Mouse (Mus musculus): ENCODE data around the gene Htra1.

Htra1 gene

GRCm38 (mm10) chr7:130934654-130935053, 1.3 kb upstream of the Htra1 start:
- no peak for DNase-seq (ENCODE audit: extremely low read depth, low read depth)

- DNase-seq (ENCODE audit: extremely low read depth, low read depth): no peak
Measured at GRCm38 (mm10) chr7:130935421-130935792, 504 bp upstream of the Htra1 start.

- no peak for DNase-seq (ENCODE audit: extremely low read depth, low read depth)
Measured at GRCm38 (mm10) chr7:130936472-130936951, 601 bp downstream of the Htra1 start.

GRCm38 (mm10) chr7:130937266-130937841, 1.4 kb downstream of the Htra1 start:
- no peak for DNase-seq (ENCODE audit: extremely low read depth, low read depth)

GRCm38 (mm10) chr7:130938005-130938404, 2.1 kb downstream of the Htra1 start:
- no peak for DNase-seq (ENCODE audit: extremely low read depth, low read depth)

- no peak for DNase-seq (ENCODE audit: extremely low read depth, low read depth)
Measured at GRCm38 (mm10) chr7:130938896-130939295, 3.0 kb downstream of the Htra1 start.

GRCm38 (mm10) chr7:130940733-130941132, 4.8 kb downstream of the Htra1 start:
- DNase-seq (ENCODE audit: extremely low read depth, low read depth): no peak

GRCm38 (mm10) chr7:130943280-130943895, 7.5 kb downstream of the Htra1 start:
- no peak for DNase-seq (ENCODE audit: extremely low read depth, low read depth)

- DNase-seq (ENCODE audit: extremely low read depth, low read depth): no peak
Measured at GRCm38 (mm10) chr7:130944766-130945475, 9.0 kb downstream of the Htra1 start.

GRCm38 (mm10) chr7:130945730-130946129, 9.8 kb downstream of the Htra1 start:
- DNase-seq (ENCODE audit: extremely low read depth, low read depth): no peak

GRCm38 (mm10) chr7:130946303-130946702, 10.4 kb downstream of the Htra1 start:
- DNase-seq (ENCODE audit: extremely low read depth, low read depth): no peak

- no peak for DNase-seq (ENCODE audit: extremely low read depth, low read depth)
Measured at GRCm38 (mm10) chr7:130948563-130949208, 12.8 kb downstream of the Htra1 start.

GRCm38 (mm10) chr7:130949331-130949751, 13.4 kb downstream of the Htra1 start:
- no peak for DNase-seq (ENCODE audit: extremely low read depth, low read depth)

GRCm38 (mm10) chr7:130950482-130950881, 14.6 kb downstream of the Htra1 start:
- no peak for DNase-seq (ENCODE audit: extremely low read depth, low read depth)

- no peak for DNase-seq (ENCODE audit: extremely low read depth, low read depth)
Measured at GRCm38 (mm10) chr7:130951004-130951403, 15.1 kb downstream of the Htra1 start.

- DNase-seq (ENCODE audit: extremely low read depth, low read depth): no peak
Measured at GRCm38 (mm10) chr7:130953376-130953775, 17.5 kb downstream of the Htra1 start.

GRCm38 (mm10) chr7:130954177-130954601, 18.3 kb downstream of the Htra1 start:
- no peak for DNase-seq (ENCODE audit: extremely low read depth, low read depth)

- DNase-seq (ENCODE audit: extremely low read depth, low read depth): no peak
Measured at GRCm38 (mm10) chr7:130958551-130958950, 22.6 kb downstream of the Htra1 start.

GRCm38 (mm10) chr7:130959868-130960267, 24.0 kb downstream of the Htra1 start:
- no peak for DNase-seq (ENCODE audit: extremely low read depth, low read depth)

- DNase-seq (ENCODE audit: extremely low read depth, low read depth): no peak
Measured at GRCm38 (mm10) chr7:130961429-130961828, 25.5 kb downstream of the Htra1 start.

- DNase-seq (ENCODE audit: extremely low read depth, low read depth): no peak
Measured at GRCm38 (mm10) chr7:130964686-130965085, 28.8 kb downstream of the Htra1 start.

GRCm38 (mm10) chr7:130965396-130965795, 29.5 kb downstream of the Htra1 start:
- no peak for DNase-seq (ENCODE audit: extremely low read depth, low read depth)

Measured in MEL-GATA-1-ER (cell line).